Mouse (Mus musculus) brain, embryonic 18.5 days (tissue): ENCODE results near the gene Commd2.

Experiments
- DNase-seq: peaks from one replicate; pipeline ENCODE4 v3.0.0-alpha.2; 2012; ENCODE audit warnings: low read depth, low spot score

Gene Commd2

DNA sequence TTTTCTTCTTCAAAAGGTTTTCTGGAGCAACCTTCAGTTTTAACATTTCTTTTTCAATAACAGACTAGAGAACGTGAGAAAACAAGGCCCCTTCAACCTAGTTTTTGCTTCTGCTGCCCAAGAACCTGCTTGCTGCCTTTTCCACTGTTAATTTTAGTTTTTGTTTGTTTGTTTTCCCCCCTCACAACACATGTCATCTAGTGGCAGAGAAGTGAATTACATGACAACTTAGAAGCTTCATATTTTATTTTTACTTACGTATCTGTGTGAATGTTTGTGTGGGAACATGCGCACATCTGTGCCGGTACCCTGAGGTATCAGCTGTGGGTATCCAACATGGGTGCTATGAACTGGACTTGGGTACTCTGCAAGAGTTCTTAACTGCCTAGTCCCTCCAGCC, 35.9 kb downstream of the Commd2 start:
- DNase-seq, result no peak

- DNase-seq, result no peak
These were observed 39.0 kb downstream of the Commd2 start for GRCm38 (mm10) chr3:57612430-57612997.

GRCm38 (mm10) chr3:57611776-57612175, 39.7 kb downstream of the Commd2 start:
- DNase-seq, result no peak

DNA sequence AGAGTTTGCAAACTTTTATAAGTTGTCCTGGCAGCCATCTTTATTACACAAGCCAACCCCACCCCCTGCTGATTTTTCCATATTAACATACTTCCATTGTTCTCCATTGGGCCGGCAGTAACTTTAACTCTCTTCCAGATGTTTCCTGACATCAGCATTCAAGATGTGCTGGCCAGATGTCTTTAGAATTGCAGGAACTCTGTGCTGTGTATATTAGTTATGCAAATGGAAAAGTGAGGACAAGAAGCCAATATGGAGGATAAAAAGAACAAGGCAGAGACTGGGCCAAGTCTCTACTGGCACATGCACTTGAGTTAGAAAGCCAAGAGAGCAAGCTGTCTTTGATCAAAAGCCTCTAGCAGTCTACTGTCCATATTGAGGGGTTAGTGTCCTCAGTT, 46.9 kb downstream of the Commd2 start:
- no peak for DNase-seq

DNA sequence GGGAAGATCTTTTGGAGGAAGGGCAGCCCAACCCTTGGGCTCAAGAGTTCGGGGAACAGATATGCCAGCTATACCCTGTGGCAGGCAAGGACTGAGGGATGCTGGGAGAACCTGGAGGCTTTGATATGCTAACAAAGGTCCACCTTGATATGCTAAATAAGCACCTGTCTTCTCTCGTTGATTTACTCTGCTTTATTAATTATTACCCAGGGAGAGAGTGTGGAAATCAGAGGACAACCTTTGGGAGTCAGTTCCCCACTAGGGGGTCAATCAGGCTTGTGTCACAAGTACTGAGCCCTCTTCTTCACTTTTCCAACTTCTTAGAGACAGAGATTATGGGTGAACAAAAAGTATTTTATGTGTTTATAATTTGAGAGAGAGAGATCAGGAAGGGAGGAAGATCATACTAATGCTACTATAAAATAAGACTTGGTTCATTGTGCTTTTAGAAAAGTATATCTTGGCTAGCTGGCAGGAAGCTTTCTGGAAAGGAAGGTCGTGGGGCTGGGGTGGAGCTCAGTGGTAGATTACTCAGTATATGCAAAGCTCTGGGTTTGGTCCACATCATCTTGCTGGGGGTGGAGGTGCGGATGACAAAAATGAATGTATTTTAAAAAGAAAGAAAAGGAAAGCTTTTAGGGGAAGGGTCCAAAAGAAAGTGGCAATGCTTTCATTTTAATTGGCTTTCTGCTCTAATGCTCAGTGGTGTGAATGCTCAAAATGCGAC, 47.5 kb downstream of the Commd2 start:
- DNase-seq, result no peak

GRCm38 (mm10) chr3:57602610-57603009, 48.9 kb downstream of the Commd2 start:
- DNase-seq, result no peak

DNA sequence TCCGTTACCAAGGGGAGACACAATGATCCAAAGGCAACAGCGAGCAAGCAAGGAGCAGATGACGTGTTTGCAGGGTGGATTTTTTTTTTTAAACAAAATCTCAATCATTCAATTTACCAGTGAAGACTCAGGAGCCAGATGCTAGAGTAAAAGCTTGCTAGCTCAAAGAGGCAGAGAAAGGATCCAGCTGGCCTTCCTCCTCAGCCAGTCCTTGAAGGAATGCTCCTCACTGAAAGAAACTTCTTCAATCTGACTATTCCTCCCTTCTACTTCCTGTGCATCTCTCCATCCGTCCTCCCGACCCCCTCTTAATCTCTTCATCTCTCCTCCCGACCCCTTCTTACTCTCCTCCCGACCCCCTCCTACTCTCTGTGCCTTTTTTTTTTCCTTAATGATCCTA, 54.9 kb downstream of the Commd2 start:
- DNase-seq, result no peak

- DNase-seq, result no peak
These were observed 56.0 kb downstream of the Commd2 start for GRCm38 (mm10) chr3:57595506-57595905.
